Mouse (Mus musculus): ENCODE measurements around the gene Swap70.

GRCm38 (mm10) chr7:110261807-110262206, 40.3 kb downstream of the Swap70 start:
- no peak for TF ChIP-seq CTCF (IDR thresholded peaks at IDR 0.05; ENCODE audit: borderline replicate concordance, insufficient read depth, low read length)
- TF ChIP-seq POLR2A (IDR thresholded peaks at IDR 0.05; ENCODE audit: low read depth, low read length), result no peak
